Mouse (Mus musculus) cortical plate, adult 2 months (tissue): Measurements from ENCODE around the gene Gngt2. TPM values are rescaled to one million over a fixed set of nuclear protein-coding genes. Genes with fewer than 3 reads are reported as not detected.

ENCODE experiments used
- H3K27ac ChIP-seq: fragments of 200-500 bp; 2 replicates; pipeline ENCODE4 v1.5.1; 2012; ENCODE audit warnings: low read length, control low read depth, inconsistent platforms; ENCODE audit not compliant: insufficient read depth
- H3K4me1 ChIP-seq: fragments of 200-500 bp; 2 replicates; pipeline ENCODE4 v1.6.1; 2011; ENCODE audit warnings: low read length; ENCODE audit not compliant: control insufficient read depth, insufficient read depth
- H3K4me3 ChIP-seq: fragments of 200-500 bp; 2 replicates; pipeline ENCODE4 v1.5.1; 2011; ENCODE audit warnings: mild to moderate bottlenecking, low read length, control low read depth; ENCODE audit not compliant: insufficient read depth
- CTCF ChIP-seq: fragments of 200-500 bp; IDR thresholded peaks from 2 replicates; pipeline ENCODE4 v1.5.1; 2011; ENCODE audit warnings: mild to moderate bottlenecking, control low read depth, low read length; ENCODE audit not compliant: insufficient read depth; ENCODE audit errors: extremely low read depth
- POLR2A ChIP-seq: fragments of 200-500 bp; IDR thresholded peaks from 2 replicates; pipeline ENCODE4 v1.6.1; 2011; ENCODE audit warnings: mild to moderate bottlenecking, low read length, control low read depth; ENCODE audit not compliant: insufficient read depth; ENCODE audit errors: extremely low read depth
- polyA plus RNA-seq: library from polyadenylated mRNA; depleted of rRNA; stranded (reverse); fragments of >200 nt; gene quantifications from 2 replicates; pipeline ENCODE4 v1.2.3, GENCODE M21; 2012

The Gngt2 gene
- polyA plus RNA-seq, 1 experiment: 11.0 TPM

GRCm38 (mm10) chr11:95824877-95825243, 12.2 kb upstream of the Gngt2 start:
- H3K4me3 ChIP-seq: peak overlapping the region; percentile 98
- no peaks in the 10 kb centered on the region for H3K4me1 ChIP-seq
- H3K27ac ChIP-seq: peak overlapping the region; percentile 76; the same call in 1 of the 2 replicates
- TF ChIP-seq CTCF: no peak
- TF ChIP-seq POLR2A: no peak

DNA sequence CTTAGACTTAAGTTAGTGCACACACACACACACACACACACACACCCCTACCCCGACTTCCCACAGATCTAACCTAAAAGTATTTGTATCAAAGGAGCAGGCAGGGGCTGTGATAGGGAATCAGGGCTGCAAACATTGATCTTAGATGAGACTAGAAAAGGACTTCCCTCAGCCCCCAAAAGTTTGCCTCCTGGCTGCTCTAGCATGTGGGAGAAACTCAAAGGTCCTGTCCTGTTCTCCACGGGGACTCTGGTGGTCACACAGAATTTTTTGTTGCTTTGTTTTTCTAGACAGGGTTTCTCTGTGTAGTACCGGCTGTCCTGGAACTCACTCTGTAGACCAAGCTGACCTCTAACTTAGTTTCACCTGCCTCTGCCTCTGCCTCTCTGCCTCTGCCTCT, 11.4 kb upstream of the Gngt2 start:
- Histone ChIP-seq H3K4me3 (peak overlapping the region; percentile 98; the same call in 1 of the 2 replicates), H3K4me1 (no peaks in the 10 kb centered on the region), H3K27ac (no peak overlapping the region)
- TF ChIP-seq CTCF (no peak), POLR2A (no peak)

GRCm38 (mm10) chr11:95826317-95827167, 10.5 kb upstream of the Gngt2 start:
- Histone ChIP-seq H3K4me3 (no peak overlapping the region), H3K4me1 (no peaks in the 10 kb centered on the region), H3K27ac (no peak overlapping the region)
- TF ChIP-seq CTCF: no peak
- TF ChIP-seq POLR2A: no peak

GRCm38 (mm10) chr11:95827168-95827447, 9.9 kb upstream of the Gngt2 start:
- Histone ChIP-seq H3K27ac (no peak overlapping the region), H3K4me1 (no peaks in the 10 kb centered on the region), H3K4me3 (no peak overlapping the region)
- TF ChIP-seq POLR2A (no peak), CTCF (no peak)

DNA sequence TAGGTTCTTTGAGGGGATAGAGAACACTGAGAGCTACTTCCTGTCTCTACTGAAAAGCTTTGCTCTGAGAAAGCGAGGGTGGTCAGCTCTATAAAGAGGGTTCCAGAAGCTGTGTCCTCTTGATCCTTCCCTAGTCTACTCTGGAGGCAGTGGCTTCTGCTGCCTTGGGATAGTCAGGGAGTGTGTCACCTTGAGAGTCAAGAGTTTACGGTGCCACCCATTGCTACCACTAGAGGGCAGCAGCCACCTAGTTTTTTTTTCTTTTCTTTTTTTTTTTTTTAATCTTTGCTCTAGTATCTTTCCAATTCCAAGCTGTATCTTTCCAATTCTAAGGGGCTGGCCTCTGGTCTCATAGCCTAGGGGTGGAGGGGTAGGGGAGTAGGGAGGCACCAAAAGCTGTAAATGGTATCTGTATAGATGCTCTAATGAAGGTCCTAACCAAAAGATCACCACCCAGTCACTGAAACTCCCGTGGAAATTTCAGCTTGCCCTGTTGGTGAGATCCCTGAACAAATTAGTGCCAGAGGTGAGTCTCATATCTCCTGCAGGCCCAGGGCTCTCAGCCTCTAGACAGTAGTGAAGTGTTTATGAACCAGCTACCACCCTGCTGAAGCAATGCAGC, 9.4 kb upstream of the Gngt2 start:
- Histone ChIP-seq H3K27ac (no peak overlapping the region), H3K4me1 (no peaks in the 10 kb centered on the region), H3K4me3 (no peak overlapping the region)
- no peak for TF ChIP-seq POLR2A
- peak; percentile 69 for TF ChIP-seq CTCF

DNA sequence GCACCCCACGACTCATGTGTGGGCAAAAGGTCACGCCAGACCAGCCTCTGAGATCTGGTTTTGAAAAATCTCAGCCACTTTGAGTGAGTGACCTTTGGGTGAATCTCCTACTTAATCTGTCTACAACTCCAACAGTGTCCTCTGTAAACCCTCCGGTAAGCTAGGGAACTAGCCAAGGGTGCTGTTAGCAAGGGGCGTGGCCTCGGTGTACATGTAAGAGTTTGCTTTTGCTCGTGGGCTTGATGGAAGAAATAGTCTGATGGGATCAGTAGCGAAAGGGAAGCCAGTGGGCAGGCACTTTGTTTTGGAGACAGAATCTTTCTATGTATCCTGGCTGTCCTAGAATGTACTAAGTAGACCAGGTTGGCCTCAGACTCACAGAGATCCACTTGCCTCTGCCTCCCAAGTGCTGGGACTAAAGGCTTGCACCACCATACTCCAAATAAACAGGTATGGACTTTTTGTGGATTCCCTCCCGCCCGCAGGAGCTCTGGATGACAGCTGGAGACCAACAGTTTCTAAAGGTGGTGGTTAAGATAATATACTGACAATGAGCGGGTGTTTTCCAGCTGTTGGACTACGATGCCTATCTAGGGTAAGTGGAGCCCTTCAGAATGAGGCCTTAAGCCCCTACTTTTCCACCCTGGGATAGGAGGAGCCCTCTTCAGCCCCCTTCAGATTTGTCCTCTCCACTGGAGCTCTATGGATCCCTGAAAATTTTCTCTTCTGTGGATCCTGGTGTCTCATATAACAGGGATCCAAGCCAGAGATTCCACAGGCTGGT, 8.6 kb upstream of the Gngt2 start:
- Histone ChIP-seq H3K4me1 (no peaks in the 10 kb centered on the region), H3K4me3 (no peak overlapping the region), H3K27ac (no peak overlapping the region)
- TF ChIP-seq POLR2A (no peak), CTCF (no peak)

DNA sequence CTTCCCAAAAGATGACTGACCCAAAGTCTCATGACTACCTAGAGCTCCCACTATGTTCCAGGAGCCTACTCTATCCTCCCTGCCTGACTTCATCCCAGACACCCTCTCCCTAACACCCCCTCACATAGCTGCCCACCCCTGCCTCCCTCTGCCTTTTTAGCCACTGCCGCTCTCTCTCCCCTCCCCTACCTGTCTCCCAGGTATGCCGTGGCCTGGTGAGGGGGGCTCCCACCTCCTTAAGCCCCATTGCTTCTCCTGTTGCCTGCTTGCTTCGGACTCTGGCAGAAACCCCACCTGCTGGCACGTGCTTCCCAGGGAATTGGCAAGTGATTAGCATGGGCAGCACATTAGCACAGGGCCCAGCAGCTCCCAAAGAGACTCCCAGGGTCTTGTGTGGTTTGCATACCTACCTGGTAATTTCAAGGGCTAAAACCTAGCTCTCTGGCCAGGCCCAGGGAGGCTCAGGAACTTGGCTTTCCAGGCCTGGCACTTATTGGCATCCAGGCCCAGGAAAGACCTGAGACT, 7.4 kb upstream of the Gngt2 start:
- Histone ChIP-seq H3K4me3 (no peak overlapping the region), H3K4me1 (no peaks in the 10 kb centered on the region), H3K27ac (no peak overlapping the region)
- no peak for TF ChIP-seq POLR2A
- TF ChIP-seq CTCF: no peak

- TF ChIP-seq POLR2A (no peak), CTCF (no peak)
- H3K27ac ChIP-seq: no peak overlapping the region
- H3K4me3 ChIP-seq: no peak overlapping the region
- H3K4me1 ChIP-seq: no peaks in the 10 kb centered on the region
Measured at GRCm38 (mm10) chr11:95830411-95831275, 6.4 kb upstream of the Gngt2 start.

GRCm38 (mm10) chr11:95831276-95831619, 5.8 kb upstream of the Gngt2 start:
- H3K4me1 ChIP-seq: no peaks in the 10 kb centered on the region
- no peak overlapping the region for H3K4me3 ChIP-seq
- no peak overlapping the region for H3K27ac ChIP-seq
- TF ChIP-seq CTCF: no peak
- no peak for TF ChIP-seq POLR2A
